Mouse (Mus musculus) intestine, embryonic 16.5 days (tissue): ENCODE measurements around the gene 4930480E11Rik. TPM values are rescaled to one million over a fixed set of nuclear protein-coding genes. Genes with fewer than 3 reads are reported as not detected.
"Not testable (repeated sequence)": the region's sequence is repeated elsewhere in the genome, so short reads cannot be mapped to it uniquely, and the experiment has no call there.

Experiments used
- ATAC-seq: fragments of 200-750 bp; cut with Nextera tagmentation; 2 replicates; pipeline ENCODE4 v1.8.0; 2017; ENCODE audit warnings: moderate TSS enrichment, moderate library complexity
- H3K27ac ChIP-seq: fragments of 300-500 bp; sonication (generic); 2 replicates; pipeline ENCODE4 v1.5.1; 2014; ENCODE audit warnings: mild to moderate bottlenecking, low read length
- H3K27me3 ChIP-seq: fragments of 300-500 bp; sonication (generic); replicated peaks from 2 replicates; pipeline ENCODE4 v1.6.1; 2014; ENCODE audit warnings: low read length, control low read depth, mixed read lengths; ENCODE audit not compliant: control insufficient read depth, insufficient read depth
- H3K36me3 ChIP-seq: fragments of 300-500 bp; sonication (generic); 2 replicates; pipeline ENCODE4 v1.6.1; 2014; ENCODE audit warnings: low read length, control low read depth; ENCODE audit not compliant: control insufficient read depth, insufficient read depth
- H3K4me1 ChIP-seq: fragments of 300-500 bp; sonication (generic); 2 replicates; pipeline ENCODE4 v1.6.1; 2014; ENCODE audit warnings: low read length, control low read depth, mixed read lengths; ENCODE audit not compliant: control insufficient read depth, insufficient read depth
- H3K4me2 ChIP-seq: fragments of 300-500 bp; sonication (generic); 2 replicates; pipeline ENCODE4 v1.6.1; 2014; ENCODE audit warnings: low read depth, low read length, control low read depth
- H3K4me3 ChIP-seq: fragments of 300-500 bp; sonication (generic); 2 replicates; pipeline ENCODE4 v1.5.1; 2014; ENCODE audit warnings: mild to moderate bottlenecking, low read length
- H3K9ac ChIP-seq: fragments of 300-500 bp; sonication (generic); 2 replicates; pipeline ENCODE4 v1.6.1; 2014; ENCODE audit warnings: low read depth, low read length
- H3K9me3 ChIP-seq: fragments of 300-500 bp; sonication (generic); 2 replicates; pipeline ENCODE4 v1.6.1; 2016; ENCODE audit warnings: low read length, control low read depth; ENCODE audit not compliant: control insufficient read depth
- WGBS: fragments of 180-500 bp; shearing (Covaris S2); extraction: QIAGEN DNeasy Blood & Tissue Kit; methylation state at CpG from one replicate; pipeline ENCODE4 v1.1.7; 2014; 5-methylcytosine and 5-hydroxymethylcytosine counted together
- polyA plus RNA-seq: library from polyadenylated mRNA; unstranded; fragments of >200 nt; fragmentation: Nextera tagmentation; extraction: Ambion mirVana; gene quantifications from 2 replicates; pipeline ENCODE4 v1.2.1, GENCODE M21; 2015

Gene 4930480E11Rik
- not detected in 2 replicates for polyA plus RNA-seq

DNA sequence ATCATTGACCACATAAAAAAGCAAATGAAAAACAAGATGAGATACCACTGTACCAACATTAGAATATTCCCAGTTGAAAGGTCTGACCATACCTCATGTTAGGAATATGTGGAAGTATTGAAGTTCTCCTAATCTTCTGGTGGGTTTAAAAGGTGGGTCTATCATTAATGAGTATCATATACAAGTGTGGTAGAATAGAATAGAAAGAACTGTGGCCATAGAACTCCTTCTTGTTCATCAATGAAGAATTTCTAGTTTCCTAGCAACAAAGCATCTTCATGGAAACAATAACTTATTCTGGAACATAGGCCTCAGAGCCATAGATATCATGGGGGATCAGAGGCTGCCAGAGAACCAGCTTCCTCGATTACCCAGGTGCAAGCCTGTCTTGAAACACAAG, at the start of gene 4930480E11Rik:
TSS of gene 4930480E11Rik (plus strand) at position 301 of the 400 bp plus-strand sequence.
- Histone ChIP-seq H3K4me2 (no peak within 1 kb of the TSS), H3K27ac (no peak within 1 kb of the TSS), H3K4me1 (no peaks in the 10 kb centered on the region), H3K9me3 (no peaks in the 10 kb centered on the region), H3K27me3 (no peaks in the 10 kb centered on the region), H3K4me3 (no peak within 1 kb of the TSS), H3K36me3 (no peaks in the 10 kb centered on the region), H3K9ac (no peak within 1 kb of the TSS)
- ATAC-seq, result no peak
- 60% methylated on average over 1 of the region's 1 CpGs for WGBS

DNA sequence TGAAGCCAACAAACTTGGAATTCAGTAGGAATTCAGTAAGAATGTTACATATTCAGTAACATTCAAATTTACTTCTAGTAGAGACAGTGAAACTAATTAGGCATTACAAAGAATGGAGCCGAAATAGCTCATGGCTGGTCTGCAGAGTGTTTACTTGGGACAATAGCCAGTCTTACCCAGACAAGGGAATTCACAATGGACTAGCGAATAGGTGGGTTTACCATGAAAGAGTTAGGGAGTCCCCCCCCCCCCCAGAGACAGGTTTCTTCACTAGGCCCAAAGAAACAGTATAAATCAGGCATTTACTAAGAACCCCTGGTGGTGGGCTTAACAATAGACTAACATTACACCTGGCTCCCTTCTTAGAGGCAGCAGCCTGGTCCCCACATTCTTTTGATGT, 33.9 kb downstream of the 4930480E11Rik start:
- H3K9me3 ChIP-seq, H3K36me3 ChIP-seq, H3K4me3 ChIP-seq, H3K27me3 ChIP-seq, H3K9ac ChIP-seq, H3K4me2 ChIP-seq, H3K4me1 ChIP-seq, H3K27ac ChIP-seq, ATAC-seq: not testable (repeated sequence)
- 72% methylated on average over 2 of the region's 2 CpGs for WGBS

Other genes starting within 250 kb of the 4930480E11Rik start
- not detected in 2 replicates for gene Gm5938, start 244.2 kb upstream of the 4930480E11Rik start, polyA plus RNA-seq
- gene Obp1b, start 182.9 kb upstream of the 4930480E11Rik start, polyA plus RNA-seq, result not detected in 2 replicates
- not detected in 2 replicates for gene Gm14743, start 123.7 kb upstream of the 4930480E11Rik start, polyA plus RNA-seq
- gene Prrg1, start 214.3 kb downstream of the 4930480E11Rik start, polyA plus RNA-seq, result 5.6 and 5.7 TPM in 2 replicates